Mouse (Mus musculus) small intestine, adult 2 months (tissue): ENCODE measurements around the gene Atg2a. TPM values are rescaled to one million over a fixed set of nuclear protein-coding genes. Genes with fewer than 3 reads are reported as not detected.
"Not testable (repeated sequence)": the region's sequence is repeated elsewhere in the genome, so short reads cannot be mapped to it uniquely, and the experiment has no call there.

ENCODE experiments used
- H3K27ac ChIP-seq: fragments of 200-500 bp; 2 replicates; pipeline ENCODE4 v1.5.1; 2012; ENCODE audit warnings: low read depth, low read length, control low read depth, inconsistent platforms; ENCODE audit not compliant: insufficient read depth
- H3K27me3 ChIP-seq: fragments of 200-500 bp; 2 replicates; pipeline ENCODE4 v1.6.1; 2012; ENCODE audit warnings: mild to moderate bottlenecking, moderate library complexity, low read length, inconsistent platforms; ENCODE audit not compliant: control insufficient read depth, insufficient read depth
- H3K36me3 ChIP-seq: fragments of 200-500 bp; 2 replicates; pipeline ENCODE4 v1.6.1; 2012; ENCODE audit warnings: mild to moderate bottlenecking, low read length, control low read depth, inconsistent platforms; ENCODE audit not compliant: control insufficient read depth, insufficient read depth
- H3K4me1 ChIP-seq: fragments of 200-500 bp; 2 replicates; pipeline ENCODE4 v1.6.1; 2012; ENCODE audit warnings: low read length, inconsistent platforms, mixed read lengths; ENCODE audit not compliant: control insufficient read depth, insufficient read depth, insufficient read length
- H3K4me3 ChIP-seq: fragments of 200-500 bp; 2 replicates; pipeline ENCODE4 v1.5.1; 2012; ENCODE audit warnings: low read depth, mild to moderate bottlenecking, control low read depth, inconsistent platforms, low read length, moderate library complexity
- CTCF ChIP-seq: fragments of 200-500 bp; IDR thresholded peaks from 2 replicates; pipeline ENCODE4 v1.5.1; 2012; ENCODE audit warnings: low read depth, mild to moderate bottlenecking, control low read depth, inconsistent platforms, low read length, moderate library complexity, mixed read lengths; ENCODE audit not compliant: insufficient replicate concordance, insufficient read length; ENCODE audit errors: extremely low read depth
- POLR2A ChIP-seq: fragments of 200-500 bp; IDR thresholded peaks from 2 replicates; pipeline ENCODE4 v1.6.1; 2012; ENCODE audit warnings: low read depth, mild to moderate bottlenecking, control low read depth, inconsistent platforms, low read length, moderate library complexity
- WGBS: fragments of 180-500 bp; shearing (Covaris S2); methylation state at CpG from one replicate; pipeline ENCODE4 v1.1.7; 2018; 5-methylcytosine and 5-hydroxymethylcytosine counted together
- polyA plus RNA-seq: library from polyadenylated mRNA; depleted of rRNA; stranded (reverse); fragments of >200 nt; gene quantifications from 2 replicates; pipeline ENCODE4 v1.2.3, GENCODE M21; 2012; rRNA removed

Gene Atg2a
- polyA plus RNA-seq, 1 experiment: 68.8 TPM

DNA sequence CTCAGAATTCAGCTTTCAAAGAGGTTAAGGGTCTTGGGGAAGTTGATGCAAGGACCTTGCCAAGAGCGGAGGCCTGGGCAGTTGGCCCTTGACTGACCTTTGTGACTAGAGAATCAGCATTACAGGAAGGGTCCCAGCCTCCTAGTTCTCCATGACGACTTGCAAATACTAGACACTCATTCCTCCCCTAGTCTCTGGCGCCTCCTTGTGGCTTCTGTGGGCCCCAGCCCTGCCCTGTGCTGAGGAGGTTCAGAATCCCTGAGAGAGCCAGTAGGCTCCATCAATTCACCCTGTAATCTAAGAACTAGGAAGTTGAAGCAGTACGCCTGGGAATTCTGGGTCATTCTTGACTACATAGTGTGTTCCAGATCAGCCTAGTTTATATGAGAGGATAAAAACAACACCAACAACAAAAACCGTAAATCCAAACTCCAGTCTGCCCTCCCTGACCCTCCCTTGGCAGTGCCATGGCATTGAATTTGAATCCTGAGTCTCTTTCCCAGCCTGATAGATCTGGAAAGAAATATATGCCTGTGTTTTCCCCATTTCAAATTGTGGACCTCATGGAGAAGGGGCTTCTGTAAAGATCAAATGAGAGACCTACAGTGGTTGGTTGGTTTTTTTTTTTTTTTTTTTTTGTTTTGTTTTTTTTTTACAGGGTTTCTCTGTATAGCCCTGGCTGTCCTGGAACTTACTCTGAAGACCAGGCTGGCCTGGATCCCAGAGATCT lies 63.5 kb downstream of the Atg2a start:
- no peaks in the 10 kb centered on the region for H3K27me3 ChIP-seq
- no peak overlapping the region for H3K4me3 ChIP-seq
- H3K27ac ChIP-seq: no peak overlapping the region
- peak; percentile 97 for TF ChIP-seq CTCF
- no peak for TF ChIP-seq POLR2A
- peaks cover 11% of the 10 kb centered on the region; the same call in 1 of the 2 replicates for H3K4me1 ChIP-seq
- 10% methylated on average over 5 of the region's 5 CpGs for WGBS
- H3K36me3 ChIP-seq: peaks cover 8% of the 10 kb centered on the region; the same call in 1 of the 2 replicates

DNA sequence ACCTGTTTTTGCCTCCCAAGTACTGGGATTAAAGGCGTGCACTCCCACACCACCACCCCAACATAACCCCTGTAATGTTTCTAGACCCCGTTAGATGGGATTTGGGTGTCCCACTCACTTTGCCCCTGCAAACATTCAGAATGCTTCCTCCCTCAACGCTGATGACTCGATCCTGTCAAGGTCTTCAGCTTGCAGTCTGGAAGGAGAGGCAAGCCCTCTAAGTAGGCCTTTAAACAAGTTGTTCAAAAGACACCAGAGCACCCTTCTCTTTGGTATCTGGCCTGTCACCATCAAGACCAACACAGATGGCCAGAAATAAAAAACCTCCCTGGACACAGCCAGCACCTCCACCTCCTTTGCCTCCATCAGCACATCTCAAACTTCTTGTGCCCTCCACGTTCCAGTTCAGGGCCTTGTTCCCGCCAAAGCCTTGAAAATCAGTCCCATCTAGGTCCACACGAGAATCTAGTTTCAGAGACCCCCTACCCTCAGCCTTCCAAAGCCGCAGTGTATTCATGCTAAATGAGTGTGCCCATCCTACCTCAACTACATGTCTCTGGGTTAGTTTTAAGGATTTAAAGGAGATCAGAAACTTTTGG lies 64.1 kb downstream of the Atg2a start:
- 51% methylated on average over 8 of the region's 8 CpGs for WGBS
- Histone ChIP-seq H3K4me3 (peak overlapping the region; percentile 80), H3K4me1 (peaks cover 7% of the 10 kb centered on the region; the same call in 1 of the 2 replicates), H3K27me3 (no peaks in the 10 kb centered on the region), H3K27ac (peak overlapping the region; percentile 69), H3K36me3 (peaks cover 10% of the 10 kb centered on the region)
- no peak for TF ChIP-seq CTCF
- TF ChIP-seq POLR2A: no peak

DNA sequence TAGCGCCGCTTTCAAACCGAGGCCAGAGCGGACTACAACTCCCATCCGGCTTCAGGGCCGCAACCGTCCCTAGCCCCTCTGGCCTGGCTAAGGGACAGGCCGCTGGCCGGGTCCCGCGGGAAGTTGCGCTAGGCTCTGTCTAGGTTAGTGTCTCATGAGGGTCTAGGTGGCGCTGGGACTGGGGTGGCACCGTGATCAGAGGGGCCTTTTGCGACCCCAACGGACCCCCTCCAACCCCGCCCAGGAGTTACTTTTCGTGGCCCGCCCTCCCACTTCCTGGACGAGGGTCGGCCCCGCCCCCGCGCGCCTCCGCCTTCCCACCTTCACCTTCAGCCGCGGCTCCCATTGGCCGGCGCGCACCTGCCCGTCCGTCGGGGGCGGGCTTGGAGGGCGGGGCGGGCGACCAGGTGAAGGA lies 64.7 kb downstream of the Atg2a start, which contains the start of gene Cdc42bpg:
Cdc42bpg (plus strand) TSS at position 320 of the 415 bp plus-strand sequence.
- H3K36me3 ChIP-seq: peaks cover 15% of the 10 kb centered on the region
- peak within 1 kb of the TSS; percentile 69 for H3K27ac ChIP-seq
- H3K4me3 ChIP-seq: peak within 1 kb of the TSS; percentile 80
- TF ChIP-seq POLR2A (no peak), CTCF (no peak)
- H3K4me1 ChIP-seq: peaks cover 7% of the 10 kb centered on the region; the same call in 1 of the 2 replicates
- H3K27me3 ChIP-seq: no peaks in the 10 kb centered on the region
- WGBS: 1% methylated on average over 35 of the region's 38 CpGs

DNA sequence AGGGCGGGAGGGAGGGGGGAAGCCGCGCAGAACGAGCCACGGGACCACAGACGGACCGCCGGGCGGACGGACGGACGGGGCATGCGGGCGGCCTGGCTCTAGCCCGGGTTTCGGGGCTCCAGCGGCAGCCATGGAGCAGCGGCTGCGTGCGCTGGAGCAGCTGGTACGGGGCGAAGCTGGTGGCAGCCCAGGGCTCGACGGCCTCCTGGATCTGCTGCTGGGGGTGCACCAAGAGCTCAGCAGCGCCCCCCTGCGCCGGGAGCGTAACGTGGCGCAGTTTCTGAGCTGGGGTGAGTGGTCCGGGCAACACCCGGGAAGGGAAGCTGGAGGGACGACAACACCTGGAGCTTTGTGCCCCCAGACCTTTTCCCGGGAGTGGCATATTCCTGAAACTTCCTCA lies 65.1 kb downstream of the Atg2a start:
- H3K27ac ChIP-seq: peak overlapping the region; percentile 59
- no peaks in the 10 kb centered on the region for H3K27me3 ChIP-seq
- H3K36me3 ChIP-seq: peaks cover 17% of the 10 kb centered on the region
- TF ChIP-seq POLR2A: peak; percentile 44; the same call in 1 of the 2 replicates
- TF ChIP-seq CTCF: peak; percentile 73; the same call in 1 of the 2 replicates
- peaks cover 10% of the 10 kb centered on the region; the same call in 1 of the 2 replicates for H3K4me1 ChIP-seq
- under 1% methylated on average over 33 of the region's 34 CpGs for WGBS
- H3K4me3 ChIP-seq: peak overlapping the region; percentile 80

DNA sequence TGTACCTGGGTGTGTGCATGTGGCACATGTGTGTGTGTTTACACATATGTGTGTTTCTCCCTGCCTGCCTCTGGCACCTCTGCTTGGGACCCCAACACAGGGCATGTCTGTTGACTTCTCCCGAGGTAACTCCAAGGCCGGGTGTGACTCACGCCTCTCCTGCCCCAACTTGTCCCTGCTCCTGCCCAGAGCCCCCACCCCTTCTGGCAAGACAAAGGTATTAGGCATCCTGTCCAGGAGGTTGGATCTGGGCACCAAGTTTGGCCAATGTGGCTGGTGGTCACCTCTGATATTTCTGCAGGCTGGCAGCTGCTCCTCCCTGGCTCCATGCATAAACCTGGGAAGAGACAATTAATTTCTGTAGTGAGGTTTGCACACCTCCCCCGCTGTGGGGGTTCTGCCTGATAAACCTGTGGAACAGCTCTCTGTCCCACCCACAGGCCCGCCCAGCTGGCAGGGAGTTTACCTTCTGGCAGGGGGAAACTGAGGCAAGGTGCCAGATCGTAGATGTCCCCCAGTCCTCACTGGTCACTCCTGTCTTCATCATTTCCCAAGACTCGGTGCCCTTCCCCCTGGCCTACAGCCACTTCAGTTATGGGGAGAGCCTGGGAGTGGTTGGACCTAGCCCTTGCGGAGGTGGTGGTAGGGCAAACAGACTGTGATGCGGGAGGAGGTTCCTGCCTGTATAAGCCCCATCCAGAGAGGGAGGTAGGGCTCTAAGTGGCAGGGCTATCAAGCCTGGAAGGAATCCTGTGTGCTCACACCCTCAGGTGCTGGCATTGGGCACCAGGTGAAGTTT lies 66.5 kb downstream of the Atg2a start:
- H3K4me3 ChIP-seq: peak overlapping the region; percentile 80
- H3K27me3 ChIP-seq: no peaks in the 10 kb centered on the region
- no peak for TF ChIP-seq CTCF
- no peak for TF ChIP-seq POLR2A
- H3K27ac ChIP-seq: peak overlapping the region; percentile 59
- peaks cover 11% of the 10 kb centered on the region; the same call in 1 of the 2 replicates for H3K4me1 ChIP-seq
- 33% methylated on average over 9 of the region's 9 CpGs for WGBS
- peaks cover 27% of the 10 kb centered on the region for H3K36me3 ChIP-seq

DNA sequence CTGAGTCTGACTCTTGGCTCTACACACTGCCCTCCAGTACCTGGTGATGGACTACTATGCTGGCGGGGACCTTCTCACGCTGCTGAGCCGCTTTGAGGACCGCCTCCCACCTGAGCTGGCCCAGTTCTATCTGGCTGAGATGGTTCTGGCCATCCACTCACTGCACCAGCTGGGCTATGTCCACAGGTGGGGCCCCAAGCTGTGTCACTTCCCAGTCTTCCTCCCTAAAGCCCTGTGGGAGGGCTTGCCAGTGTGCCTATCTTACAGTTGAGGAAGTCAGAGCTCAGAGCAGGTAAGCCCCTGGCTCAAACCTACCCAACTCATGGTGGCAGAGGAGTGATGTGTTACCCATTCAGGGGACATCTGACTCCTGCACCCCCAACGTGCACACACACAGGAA lies 68.7 kb downstream of the Atg2a start:
- Histone ChIP-seq H3K27me3 (no peaks in the 10 kb centered on the region), H3K4me1 (peaks cover 11% of the 10 kb centered on the region; the same call in 1 of the 2 replicates), H3K4me3 (no peak overlapping the region), H3K36me3 (peaks cover 50% of the 10 kb centered on the region), H3K27ac (no peak overlapping the region)
- no peak for TF ChIP-seq CTCF
- no peak for TF ChIP-seq POLR2A
- 93% methylated on average over 5 of the region's 5 CpGs for WGBS

DNA sequence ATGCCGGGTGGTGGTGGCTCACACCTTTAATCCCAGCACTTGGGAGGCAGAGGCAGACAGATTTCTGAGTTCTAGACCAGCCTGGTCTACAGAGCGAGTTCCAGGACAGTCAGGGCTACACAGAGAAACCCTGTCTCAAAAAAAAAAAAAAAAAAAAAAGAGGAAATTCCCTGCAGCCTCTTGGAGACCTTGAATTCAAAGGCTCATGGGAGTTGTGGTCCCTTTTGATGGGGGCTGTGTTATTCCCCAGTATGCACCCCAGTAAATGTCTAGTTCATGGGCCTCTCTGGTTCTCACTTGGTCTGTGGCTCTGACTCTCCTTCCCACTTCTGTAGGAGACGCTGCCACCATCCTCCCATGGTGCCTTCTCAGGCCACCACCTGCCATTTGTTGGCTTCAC lies 70.3 kb downstream of the Atg2a start:
- not testable (repeated sequence) for H3K27me3 ChIP-seq, H3K4me3 ChIP-seq, H3K27ac ChIP-seq
- peaks cover 65% of the 10 kb centered on the region for H3K36me3 ChIP-seq
- H3K4me1 ChIP-seq: peaks cover 11% of the 10 kb centered on the region; the same call in 1 of the 2 replicates
- 69% methylated on average over 3 of the region's 3 CpGs for WGBS

Other genes with a start within 250 kb of the Atg2a start
- 30.9 and 129 TPM in 2 replicates for gene Capn1, start 225.8 kb upstream of the Atg2a start, polyA plus RNA-seq
- 70.9 and 103 TPM in 2 replicates for gene Syvn1, start 195.1 kb upstream of the Atg2a start, polyA plus RNA-seq
- 7.6 and 14.8 TPM in 2 replicates for gene Mrpl49, start 183.9 kb upstream of the Atg2a start, polyA plus RNA-seq
- 1,660 and 2,469 TPM in 2 replicates for gene Fau, start 183.8 kb upstream of the Atg2a start, polyA plus RNA-seq
- gene Znhit2, start 180.5 kb upstream of the Atg2a start, polyA plus RNA-seq: 56.8 and 78.1 TPM in 2 replicates
- 30.6 and 49.4 TPM in 2 replicates for gene Tm7sf2, start 173.3 kb upstream of the Atg2a start, polyA plus RNA-seq
- 46.5 and 84.2 TPM in 2 replicates for gene Vps51, start 164.4 kb upstream of the Atg2a start, polyA plus RNA-seq
- gene Tmem262, start 161.6 kb upstream of the Atg2a start, polyA plus RNA-seq: not detected in 2 replicates
- gene Gm28374, start 159.4 kb upstream of the Atg2a start, polyA plus RNA-seq: not detected in 2 replicates
- gene Zfpl1, start 156.7 kb upstream of the Atg2a start, polyA plus RNA-seq: 62.1 and 119 TPM in 2 replicates
- 1.6 and 2.6 TPM in 2 replicates for gene Cdca5, start 156.7 kb upstream of the Atg2a start, polyA plus RNA-seq
- gene AC131692.1, start 147.2 kb upstream of the Atg2a start, polyA plus RNA-seq: not detected in 2 replicates
- gene Naaladl1, start 135.9 kb upstream of the Atg2a start, polyA plus RNA-seq: 46.7 and 1,874 TPM in 2 replicates
- 35.7 and 46.4 TPM in 2 replicates for gene Sac3d1, start 123.0 kb upstream of the Atg2a start, polyA plus RNA-seq
- 19.8 and 41.8 TPM in 2 replicates for gene Snx15, start 113.4 kb upstream of the Atg2a start, polyA plus RNA-seq
- gene Batf2, start 100.7 kb upstream of the Atg2a start, polyA plus RNA-seq: 67.6 and 146 TPM in 2 replicates
- gene Arl2, start 100.1 kb upstream of the Atg2a start, polyA plus RNA-seq: 62.7 and 98.9 TPM in 2 replicates
- gene Majin, start 57.3 kb upstream of the Atg2a start, polyA plus RNA-seq: 0.17 and 1.7 TPM in 2 replicates
- gene Gpha2, start 15.3 kb upstream of the Atg2a start, polyA plus RNA-seq: 0.74 TPM in 1 of 2 replicates, not detected in the other
- 64.2 and 112 TPM in 2 replicates for gene Ppp2r5b, start 5.8 kb upstream of the Atg2a start, polyA plus RNA-seq
- gene Ehd1, start 35.1 kb downstream of the Atg2a start, polyA plus RNA-seq: 315 and 714 TPM in 2 replicates
- 26.0 and 53.2 TPM in 2 replicates for gene Cdc42bpg, start 64.8 kb downstream of the Atg2a start, polyA plus RNA-seq
- gene Men1, start 93.3 kb downstream of the Atg2a start, polyA plus RNA-seq: 23.6 and 38.5 TPM in 2 replicates
- 41.0 and 77.3 TPM in 2 replicates for gene Map4k2, start 99.5 kb downstream of the Atg2a start, polyA plus RNA-seq
- 99.0 and 171 TPM in 2 replicates for gene Sf1, start 122.0 kb downstream of the Atg2a start, polyA plus RNA-seq
- gene Pygm, start 142.7 kb downstream of the Atg2a start, polyA plus RNA-seq: 3.2 and 5.0 TPM in 2 replicates
- gene Rasgrp2, start 157.7 kb downstream of the Atg2a start, polyA plus RNA-seq: 38.3 and 40.9 TPM in 2 replicates
- gene Nrxn2, start 177.1 kb downstream of the Atg2a start, polyA plus RNA-seq: 2.0 and 2.9 TPM in 2 replicates